Mouse (Mus musculus) ES-E14 (cell line): ENCODE data around the gene Zfp263. TPM values are rescaled to one million over a fixed set of nuclear protein-coding genes. Genes with fewer than 3 reads are reported as not detected.

ENCODE experiments used
- DNase-seq: peaks from one replicate; pipeline ENCODE4 v3.0.0-alpha.2; 2013; ENCODE audit warnings: low read depth, low spot score
- H3K27ac ChIP-seq: 2 replicates; pipeline ENCODE4 v1.5.1; 2012; ENCODE audit warnings: low read depth, mild to moderate bottlenecking, low read length, moderate library complexity, mixed read lengths; ENCODE audit not compliant: poor library complexity, insufficient read depth, severe bottlenecking
- H3K36me3 ChIP-seq: 2 replicates; pipeline ENCODE4 v1.6.1; 2012; ENCODE audit warnings: mild to moderate bottlenecking, low read length, moderate library complexity, mixed read lengths; ENCODE audit not compliant: control insufficient read depth, poor library complexity, insufficient read depth, severe bottlenecking
- H3K4me1 ChIP-seq, 2 experiments: fragments of 150-350 bp in 1 of 2; sonication (generic) in 1 of 2; 2 replicates each; pipeline ENCODE4 v1.6.1; 2012; ENCODE audit warnings: low read length in 2 of 2, mild to moderate bottlenecking in 1 of 2, mixed read lengths in 1 of 2; ENCODE audit not compliant: control insufficient read depth in 2 of 2, insufficient read depth in 2 of 2, poor library complexity in 1 of 2
- H3K4me3 ChIP-seq, 2 experiments: fragments of 150-350 bp in 1 of 2; sonication (generic) in 1 of 2; 2 replicates each; pipeline ENCODE4 v1.5.1; 2012; ENCODE audit warnings: low read length in 2 of 2, low read depth in 1 of 2, mild to moderate bottlenecking in 1 of 2, mixed read lengths in 1 of 2; ENCODE audit not compliant: insufficient read depth in 1 of 2, poor library complexity in 1 of 2, severe bottlenecking in 1 of 2
- H3K9ac ChIP-seq: 2 replicates; pipeline ENCODE4 v1.6.1; 2012; ENCODE audit warnings: low read depth, mild to moderate bottlenecking, low read length, mixed read lengths; ENCODE audit not compliant: poor library complexity, insufficient read depth, severe bottlenecking
- H3K9me3 ChIP-seq: fragments of 150-350 bp; sonication (generic); 2 replicates; pipeline ENCODE4 v1.6.1; 2012; ENCODE audit warnings: low read depth, mild to moderate bottlenecking, low read length; ENCODE audit not compliant: control insufficient read depth, insufficient read depth
- CHD2 ChIP-seq: IDR thresholded peaks from 2 replicates; pipeline ENCODE4 v1.6.1; 2014; ENCODE audit warnings: mild to moderate bottlenecking, low read depth, low read length, inconsistent platforms
- HCFC1 ChIP-seq: IDR thresholded peaks from 2 replicates; pipeline ENCODE4 v1.6.1; 2012; ENCODE audit warnings: low read length, inconsistent platforms, borderline replicate concordance; ENCODE audit not compliant: insufficient read depth
- MAFK ChIP-seq: IDR thresholded peaks from 2 replicates; pipeline ENCODE4 v1.6.1; 2014; ENCODE audit warnings: mild to moderate bottlenecking, low read depth, low read length, inconsistent platforms; ENCODE audit not compliant: insufficient read depth
- ZC3H11A ChIP-seq: IDR thresholded peaks from 2 replicates; pipeline ENCODE4 v1.6.1; 2012; ENCODE audit warnings: low read depth, mild to moderate bottlenecking, inconsistent platforms, low read length, borderline replicate concordance
- ZNF384 ChIP-seq: IDR thresholded peaks from 2 replicates; pipeline ENCODE4 v1.6.1; 2012; ENCODE audit warnings: low read depth, low read length, inconsistent platforms
- in situ Hi-C, 2 experiments: fragments of 600-800 bp; cut with MboI; formaldehyde crosslinking; loops; one replicate each; pipeline ENCODE4 v1.15.1; 2025; ENCODE audit warnings: low sequenced_read_pairs in 2 of 2, inconsistent platforms in 1 of 2; ENCODE audit not compliant: unreplicated experiment in 2 of 2
- total RNA-seq: library from RNA; depleted of rRNA; stranded (reverse); fragments of 300-350 nt; gene quantifications from 2 replicates; pipeline ENCODE4 v1.2.3, GENCODE M21; 2012

Zfp263 gene
- total RNA-seq, 1 experiment: 25.4 TPM

DNA sequence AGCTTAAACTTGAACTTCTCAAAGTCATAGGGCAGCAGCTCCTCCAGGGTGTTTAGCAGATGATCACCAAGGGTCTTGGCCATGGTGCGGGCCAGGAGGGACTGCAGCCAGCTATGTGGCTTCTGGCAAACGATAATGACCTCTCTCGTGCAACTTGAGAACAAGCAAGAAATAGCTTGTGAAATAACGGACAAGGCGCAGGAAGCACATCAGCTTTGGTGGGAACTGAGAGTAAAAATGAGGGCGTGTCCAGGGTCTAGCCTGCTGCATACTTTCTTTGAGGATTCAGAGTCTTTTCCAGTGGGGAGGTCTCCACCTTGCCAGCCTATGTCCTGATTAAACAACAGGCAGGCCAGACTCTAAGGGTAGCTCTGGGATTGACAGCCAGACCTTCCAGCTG, 25.9 kb upstream of the Zfp263 start, which contains the start of gene Mefv:
Gene Mefv, minus strand, starts transcription at position 118 of the 400 bp plus-strand sequence.
- no peak for DNase-seq
- Histone ChIP-seq H3K36me3 (no peaks in the 10 kb centered on the region), H3K4me3 (no peak within 1 kb of the TSS), H3K4me1 (no peaks in the 10 kb centered on the region), H3K27ac (no peak within 1 kb of the TSS), H3K9me3 (no peaks in the 10 kb centered on the region), H3K9ac (no peak within 1 kb of the TSS)
- TF ChIP-seq ZNF384 (no peak), MAFK (no peak), ZC3H11A (no peak), HCFC1 (no peak), CHD2 (no peak)
- in situ Hi-C loops: no loop called here

DNA sequence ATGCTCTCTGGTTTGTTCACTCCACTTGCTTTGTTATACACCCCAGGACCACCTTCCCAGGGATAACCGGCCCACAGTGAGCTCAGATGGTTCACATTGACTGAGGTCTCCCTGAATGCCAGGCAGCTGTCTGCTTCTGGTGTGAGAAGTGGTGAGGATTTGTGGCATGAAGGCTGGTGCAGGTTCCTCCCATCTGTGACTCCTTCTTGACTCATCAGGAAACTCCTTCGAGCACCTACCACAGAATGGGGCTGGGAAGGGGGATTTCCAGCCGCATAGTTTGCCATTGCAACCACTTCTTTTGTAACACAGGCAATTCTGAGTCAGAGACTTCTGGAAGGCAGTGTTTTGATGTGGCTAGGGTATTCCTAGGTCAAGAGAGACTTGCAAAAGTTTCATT, 20.7 kb upstream of the Zfp263 start:
- no peak overlapping the region for H3K4me3 ChIP-seq
- H3K27ac ChIP-seq: no peak overlapping the region
- no peaks in the 10 kb centered on the region for H3K9me3 ChIP-seq
- TF ChIP-seq CHD2 (no peak), ZC3H11A (no peak), MAFK (no peak), ZNF384 (no peak), HCFC1 (no peak)
- no peak overlapping the region for H3K9ac ChIP-seq
- no peaks in the 10 kb centered on the region for H3K4me1 ChIP-seq
- no peak for DNase-seq
- no peaks in the 10 kb centered on the region for H3K36me3 ChIP-seq
- in situ Hi-C loops: no loop called here

DNA sequence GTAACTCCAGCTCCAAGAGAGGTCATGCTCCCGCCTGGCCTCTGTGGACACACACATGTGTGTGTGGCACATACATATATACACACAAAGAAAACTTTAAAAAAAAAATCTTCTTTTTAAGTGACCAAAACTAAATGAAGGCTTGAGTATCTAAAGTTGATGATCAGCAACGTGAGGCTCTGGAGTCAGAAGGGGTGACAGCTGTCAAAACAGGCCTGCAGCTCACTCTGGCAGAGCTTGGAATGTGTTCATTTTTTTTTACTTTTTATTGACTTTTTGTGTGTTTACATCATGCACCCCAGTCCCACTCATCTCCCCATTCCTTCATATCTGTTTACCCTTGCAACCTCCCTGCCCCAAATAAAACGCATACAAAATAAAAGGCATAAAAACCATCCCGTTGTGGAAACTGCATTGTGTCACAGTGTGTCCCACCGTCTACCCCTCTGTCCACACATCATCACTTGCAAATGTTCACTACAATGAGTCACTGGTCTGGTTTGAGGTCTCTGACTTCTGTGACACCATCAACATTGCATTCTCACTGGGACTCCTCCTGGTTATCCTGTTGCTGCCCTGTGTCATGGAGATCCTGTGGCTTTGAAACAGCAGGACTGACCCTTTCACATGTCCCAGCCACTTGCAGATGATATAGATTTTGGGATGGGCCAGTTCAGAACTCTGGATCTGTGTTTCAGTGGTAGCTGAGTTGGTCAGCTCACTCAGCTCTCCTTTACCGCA, 15.7 kb upstream of the Zfp263 start:
- no peaks in the 10 kb centered on the region for H3K9me3 ChIP-seq
- H3K27ac ChIP-seq: no peak overlapping the region
- no peak for DNase-seq
- TF ChIP-seq ZC3H11A: no peak
- no peak for TF ChIP-seq HCFC1
- no peak for TF ChIP-seq ZNF384
- no peak overlapping the region for H3K4me3 ChIP-seq
- in situ Hi-C loops: no loop called here
- H3K4me1 ChIP-seq: no peaks in the 10 kb centered on the region
- H3K36me3 ChIP-seq: no peaks in the 10 kb centered on the region
- H3K9ac ChIP-seq: no peak overlapping the region

DNA sequence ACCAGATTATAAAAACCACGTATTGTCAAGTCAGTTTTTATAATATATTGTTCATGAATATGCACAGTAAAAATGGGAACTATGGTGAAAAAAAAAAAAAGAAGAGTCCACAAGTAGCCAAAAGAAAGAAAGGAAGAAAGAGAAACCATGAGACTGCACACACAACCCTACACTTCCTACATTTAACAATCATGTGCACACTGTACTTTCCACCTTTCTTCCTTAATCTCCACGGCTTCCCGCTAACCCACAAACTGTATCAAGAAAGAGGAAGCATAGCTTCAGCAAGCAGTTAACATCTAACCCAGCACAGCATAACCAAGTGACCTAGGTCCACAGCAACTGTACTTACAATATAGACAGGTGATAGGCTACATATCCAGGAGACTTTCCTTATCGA, 11.3 kb upstream of the Zfp263 start:
- Histone ChIP-seq H3K9me3 (no peaks in the 10 kb centered on the region), H3K36me3 (no peaks in the 10 kb centered on the region), H3K4me3 (no peak overlapping the region), H3K4me1 (no peaks in the 10 kb centered on the region), H3K27ac (no peak overlapping the region), H3K9ac (no peak overlapping the region)
- TF ChIP-seq HCFC1 (no peak), CHD2 (no peak), ZNF384 (no peak), ZC3H11A (no peak), MAFK (no peak)
- no peak for DNase-seq
- in situ Hi-C loops: no loop called here

DNA sequence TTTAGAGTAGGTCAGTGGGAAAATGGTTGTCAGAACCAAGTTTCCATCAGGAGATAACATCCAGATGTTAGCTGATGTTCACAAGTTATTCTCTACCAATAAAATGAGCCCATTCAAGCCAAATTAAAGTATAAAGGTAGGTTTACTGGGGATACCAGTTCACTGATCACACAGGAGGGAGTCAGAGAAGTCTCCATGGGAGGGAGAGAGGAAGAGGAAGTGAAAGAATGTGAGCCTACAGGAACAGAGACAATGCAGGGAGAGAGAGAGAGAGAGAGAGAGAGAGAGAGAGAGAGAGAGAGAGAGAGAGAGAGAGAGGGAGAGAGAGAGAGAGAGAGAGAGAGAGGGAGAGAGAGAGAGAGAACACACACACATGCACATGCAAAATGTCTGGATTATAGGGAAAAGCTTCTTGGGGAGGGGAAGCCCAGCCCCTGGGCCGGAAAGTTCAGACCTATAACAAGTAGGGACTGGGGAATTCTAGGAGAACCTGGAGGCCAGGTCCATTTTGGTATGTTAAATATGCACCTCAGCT, 10.6 kb upstream of the Zfp263 start:
- Histone ChIP-seq H3K36me3 (no peaks in the 10 kb centered on the region), H3K27ac (no peak overlapping the region), H3K9me3 (no peaks in the 10 kb centered on the region), H3K4me3 (no peak overlapping the region), H3K9ac (no peak overlapping the region), H3K4me1 (no peaks in the 10 kb centered on the region)
- in situ Hi-C loops: no loop called here
- TF ChIP-seq HCFC1 (no peak), MAFK (no peak), ZNF384 (no peak)
- DNase-seq: no peak
